21 mouse cellular contexts compared by ENCODE assay signal in the genomic region with DNA sequence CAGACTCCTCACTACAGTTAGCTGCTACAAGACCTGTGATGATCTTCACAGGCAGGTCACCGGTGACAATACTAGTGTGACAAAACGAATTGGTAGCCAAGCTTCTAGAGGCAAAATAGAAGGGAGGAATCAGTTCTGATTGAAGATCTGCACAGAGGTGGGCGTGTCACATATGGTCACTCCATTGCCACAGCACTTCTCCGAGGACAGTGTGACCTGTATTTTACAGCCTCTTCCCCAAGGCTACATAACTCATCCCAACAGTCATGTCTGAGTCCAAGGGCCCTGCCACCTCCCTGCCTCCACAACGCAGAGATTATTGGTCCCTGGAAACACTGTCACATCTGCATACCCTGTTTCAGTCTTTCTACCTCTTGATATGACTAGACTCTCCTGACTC. TPM values are rescaled to one million over a fixed set of nuclear protein-coding genes. Genes with fewer than 3 reads are reported as not detected.
DNase-seq lines count a peak whose midpoint lies in the region; TF ChIP-seq lines count a peak whose summit lies in the region.
"Had no signal": no experiment of that assay in that cellular context is flagged by ENCODE, and none has a peak within 500 bp of the region (broad histone marks: within the 10 kb centered on the region; RNA-seq: fewer than 3 reads in every experiment).

No protein-coding gene starts in this region.

- dilution Hi-C loops in CH12.LX (cut with MboI; ENCODE audit: extremely low pct_ligation_motif_present, extremely low pct_unique_long_range_greater_than_20kb, low sequenced_read_pairs), result no loop called here

- no peak overlapping the region for H3K9ac ChIP-seq in CH12.LX (ENCODE audit: insufficient read depth, low read depth)
- H3K9ac ChIP-seq: forebrain, embryonic 13.5 days; heart, embryonic 13.5 days; hindbrain, embryonic 12.5 days; hindbrain, embryonic 15.5 days had no signal

- no peak overlapping the region for H3K4me2 ChIP-seq in CH12.LX (ENCODE audit: insufficient read depth, low read depth, poor library complexity, severe bottlenecking)
- H3K4me2 ChIP-seq: forebrain, embryonic 13.5 days; heart, embryonic 13.5 days; hindbrain, embryonic 12.5 days; hindbrain, embryonic 15.5 days had no signal

- in situ Hi-C loops in CH12.LX (cut with MboI; ENCODE audit: low pct_ligation_motif_present, low pct_unique_long_range_greater_than_20kb, low sequenced_read_pairs), result no loop called here

- peak; percentile 34 for DNase-seq in adrenal gland, postnatal 10 days
- DNase-seq in adrenal gland, adult 8-10 months, result no peak
- DNase-seq in CH12.LX (ENCODE audit: extremely low read depth), result no peak
- peak; percentile 46 for DNase-seq in adrenal gland, postnatal 14 days
- no peak for DNase-seq in cerebellum, postnatal 4 days (ENCODE audit: low spot score in 2 of 2)
- DNase-seq: cerebellum, adult 11 months; cerebellum, adult 2 months; cerebellum, postnatal 10 days; cerebellum, postnatal 36 days; gastrocnemius, postnatal 14 days; heart, adult 18-20 months; heart, postnatal 14 days; kidney, adult 2 months had no signal

- TF ChIP-seq CTCF in CH12.LX (conservative IDR thresholded peaks at IDR 0.05 in 1 of 2, IDR thresholded peaks at IDR 0.05 in 1 of 2; ENCODE audit: low read depth in 2 of 2, low read length in 2 of 2), result no peak

- H3K27me3 ChIP-seq in CH12.LX (replicated peaks), result no peaks in the 10 kb centered on the region
- H3K27me3 ChIP-seq: forebrain, embryonic 13.5 days; heart, embryonic 13.5 days; hindbrain, embryonic 15.5 days had no signal

- no peak for TF ChIP-seq EP300 in CH12.LX (IDR thresholded peaks at IDR 0.05; ENCODE audit: low read length)

- peaks cover 6 to 17% of the 10 kb centered on the region in 2 experiments; a peak in 3 of 4 replicates for H3K4me1 ChIP-seq in CH12.LX (ENCODE audit: control insufficient read depth in 1 of 2, insufficient read depth in 2 of 2)
- H3K4me1 ChIP-seq in brown adipose tissue, adult 24 weeks (ENCODE audit: control insufficient read depth, insufficient read depth, insufficient read length, low read length), result peaks cover 13% of the 10 kb centered on the region

- TF ChIP-seq RAD21 in CH12.LX (IDR thresholded peaks at IDR 0.05; ENCODE audit: low read depth, low read length), result no peak

- H3K9me3 ChIP-seq in CH12.LX (replicated peaks; ENCODE audit: low read length), result no peaks in the 10 kb centered on the region
- H3K9me3 ChIP-seq: forebrain, embryonic 10.5 days; forebrain, embryonic 13.5 days; heart, embryonic 10.5 days; heart, embryonic 13.5 days; hindbrain, embryonic 12.5 days; hindbrain, embryonic 15.5 days had no signal

- H3K4me3 ChIP-seq in CH12.LX (replicated peaks in 1 of 3; ENCODE audit: low read depth in 2 of 3, low read length in 2 of 3, poor library complexity in 1 of 3), result no peak overlapping the region
- H3K4me3 ChIP-seq in brown adipose tissue, adult 24 weeks (ENCODE audit: insufficient read depth, low read depth, low read length), result no peak overlapping the region
- H3K4me3 ChIP-seq: forebrain, embryonic 10.5 days; forebrain, embryonic 13.5 days; heart, embryonic 10.5 days; heart, embryonic 13.5 days; hindbrain, embryonic 12.5 days; hindbrain, embryonic 15.5 days had no signal

- TF ChIP-seq POLR2A in CH12.LX (IDR thresholded peaks at IDR 0.05; ENCODE audit: low read depth, low read length), result no peak

- no peaks in the 10 kb centered on the region for H3K79me2 ChIP-seq in CH12.LX (replicated peaks; ENCODE audit: control insufficient read depth, extremely low read depth, insufficient read depth, poor library complexity, severe bottlenecking)

- H3K36me3 ChIP-seq in CH12.LX (replicated peaks in 1 of 2; ENCODE audit: control insufficient read depth in 1 of 2, insufficient read depth in 1 of 2, low read length in 1 of 2), result peaks cover 0 to 9% of the 10 kb centered on the region in 2 experiments
- H3K36me3 ChIP-seq: forebrain, embryonic 10.5 days; heart, embryonic 10.5 days; hindbrain, embryonic 12.5 days; hindbrain, embryonic 15.5 days had no signal

- H3K27ac ChIP-seq in CH12.LX (ENCODE audit: insufficient read depth, low read depth), result no peak overlapping the region
- H3K27ac ChIP-seq in brown adipose tissue, adult 24 weeks (replicated peaks; ENCODE audit: low read depth, low read length), result peak overlapping the region; percentile 71
- H3K27ac ChIP-seq: forebrain, embryonic 10.5 days; forebrain, embryonic 13.5 days; heart, embryonic 10.5 days; heart, embryonic 13.5 days; hindbrain, embryonic 12.5 days; hindbrain, embryonic 15.5 days had no signal

TF ChIP-seq in CH12.LX, 34 proteins besides CTCF, POLR2A, EP300 and RAD21:
- TF ChIP-seq BHLHE40 (IDR thresholded peaks at IDR 0.05; ENCODE audit: low read depth, low read length) (0 out of 2 replicates have a peak, but pooled peaks have one; percentile 27), CHD2 (IDR thresholded peaks at IDR 0.05; ENCODE audit: low read length) (no peak)

RNA-seq across cellular contexts. Expression of gene 4430402I18Rik, which starts 1.6 kb away (rescaled TPM):
- 10 to 100 TPM in 1 of 2 experiments, 1 to 10 TPM in 1; 9.4 to 15.8 TPM for total RNA-seq in adrenal gland, postnatal 10 days (2021)
- 1 to 10 TPM; 2.8 to 6.1 (median 5.0) TPM for total RNA-seq in adrenal gland, adult 8-10 months (2022)
- total RNA-seq in CH12.LX (2012; rRNA removed), result 0.04 and 0.51 TPM in 2 replicates
- 0.15 and 1.2 TPM in 2 replicates for total RNA-seq in CH12.LX (2014; rRNA removed)
- polyA plus RNA-seq in CH12.LX (2012; ENCODE audit: insufficient read length, low read depth), result 0.14 and 0.26 TPM in 2 replicates
- 11.4 and 12.2 TPM in 2 replicates for total RNA-seq in adrenal gland, postnatal 14 days (2021)
- polyA plus RNA-seq in brown adipose tissue, adult 24 weeks (2012; ENCODE audit: insufficient read depth, insufficient read length, missing spikeins), result 27.9 and 41.7 TPM in 2 replicates
- total RNA-seq: hematopoietic stem cell, adult 5-6 weeks had no signal

RNA-seq across cellular contexts. Expression of gene Plpp6, which starts 5.5 kb away (rescaled TPM):
- total RNA-seq in adrenal gland, postnatal 10 days (2021), result 10 to 100 TPM; 20.7 to 22.7 TPM
- 10 to 100 TPM; 24.8 to 52.8 (median 40.2) TPM for total RNA-seq in adrenal gland, adult 8-10 months (2022)
- total RNA-seq in CH12.LX (2012; rRNA removed), result 4.3 and 5.3 TPM in 2 replicates
- total RNA-seq in CH12.LX (2014; rRNA removed), result 4.3 and 6.6 TPM in 2 replicates
- polyA plus RNA-seq in CH12.LX (2012; ENCODE audit: insufficient read length, low read depth), result 5.2 and 5.6 TPM in 2 replicates
- total RNA-seq in adrenal gland, postnatal 14 days (2021), result 22.8 and 27.4 TPM in 2 replicates
- 22.9 and 32.4 TPM in 2 replicates for polyA plus RNA-seq in brown adipose tissue, adult 24 weeks (2012; ENCODE audit: insufficient read depth, insufficient read length, missing spikeins)

RNA-seq across cellular contexts. Expression of gene Cdc37l1, which starts 20.9 kb away (rescaled TPM):
- 10 to 100 TPM; 31.8 to 39.0 TPM for total RNA-seq in adrenal gland, postnatal 10 days (2021)
- total RNA-seq in adrenal gland, adult 8-10 months (2022), result 10 to 100 TPM; 46.0 to 71.5 (median 58.1) TPM
- total RNA-seq in CH12.LX (2012; rRNA removed) (14.0 and 15.6 TPM in 2 replicates), CH12.LX (2014; rRNA removed) (22.9 and 28.1 TPM in 2 replicates)
- polyA plus RNA-seq in CH12.LX (2012; ENCODE audit: insufficient read length, low read depth), result 26.5 and 26.8 TPM in 2 replicates
- 43.0 and 50.8 TPM in 2 replicates for total RNA-seq in adrenal gland, postnatal 14 days (2021)
- polyA plus RNA-seq in brown adipose tissue, adult 24 weeks (2012; ENCODE audit: insufficient read depth, insufficient read length, missing spikeins), result 28.3 and 35.7 TPM in 2 replicates

Comparison
In these comparisons a context has a peak if more than half of its experiments do, and no peak if none do; other contexts are left out.
1. DNase-seq: peak in adrenal gland, postnatal 10 days (single experiment) and adrenal gland, postnatal 14 days (single experiment); none in adrenal gland, adult 8-10 months (single experiment), CH12.LX (single experiment) and cerebellum, postnatal 4 days (0 of 2).